Mouse (Mus musculus) hindbrain, embryonic 10.5 days (tissue): ENCODE measurements around the gene Zbtb8os. TPM values are rescaled to one million over a fixed set of nuclear protein-coding genes. Genes with fewer than 3 reads are reported as not detected.
"Not testable (repeated sequence)": the region's sequence is repeated elsewhere in the genome, so short reads cannot be mapped to it uniquely, and the experiment has no call there.

ENCODE experiments used
- DNase-seq: peaks from one replicate; pipeline ENCODE4 v3.0.0-alpha.2; 2017; ENCODE audit warnings: low spot score
- H3K27ac ChIP-seq: fragments of 300-500 bp; sonication (generic); 2 replicates; pipeline ENCODE4 v1.5.1; 2016; ENCODE audit warnings: mild to moderate bottlenecking, moderate library complexity
- H3K27me3 ChIP-seq: fragments of 300-500 bp; sonication (generic); 2 replicates; pipeline ENCODE4 v1.6.1; 2016; ENCODE audit warnings: mild to moderate bottlenecking; ENCODE audit not compliant: poor library complexity, insufficient read depth, severe bottlenecking
- H3K36me3 ChIP-seq: fragments of 300-500 bp; sonication (generic); 2 replicates; pipeline ENCODE4 v1.6.1; 2016; ENCODE audit warnings: mild to moderate bottlenecking, moderate library complexity
- H3K4me1 ChIP-seq: fragments of 300-500 bp; sonication (generic); replicated peaks from 2 replicates; pipeline ENCODE4 v1.6.1; 2016; ENCODE audit warnings: mild to moderate bottlenecking
- H3K4me3 ChIP-seq: fragments of 300-500 bp; sonication (generic); 2 replicates; pipeline ENCODE4 v1.5.1; 2016; ENCODE audit warnings: mild to moderate bottlenecking, moderate library complexity
- H3K9me3 ChIP-seq: fragments of 300-500 bp; sonication (generic); 2 replicates; pipeline ENCODE4 v1.6.1; 2016; ENCODE audit warnings: mild to moderate bottlenecking, moderate library complexity
- WGBS: fragments of 180-500 bp; shearing (Covaris S2); methylation state at CpG from one replicate; pipeline ENCODE4 v1.1.7; 2016; 5-methylcytosine and 5-hydroxymethylcytosine counted together
- polyA plus RNA-seq: library from polyadenylated mRNA; unstranded; fragments of >200 nt; fragmentation: Nextera tagmentation; extraction: Ambion mirVana; gene quantifications from 2 replicates; pipeline ENCODE4 v1.2.1, GENCODE M21; 2016

The Zbtb8os gene
- polyA plus RNA-seq, 1 experiment from 2014 or later = 45.4 TPM

DNA sequence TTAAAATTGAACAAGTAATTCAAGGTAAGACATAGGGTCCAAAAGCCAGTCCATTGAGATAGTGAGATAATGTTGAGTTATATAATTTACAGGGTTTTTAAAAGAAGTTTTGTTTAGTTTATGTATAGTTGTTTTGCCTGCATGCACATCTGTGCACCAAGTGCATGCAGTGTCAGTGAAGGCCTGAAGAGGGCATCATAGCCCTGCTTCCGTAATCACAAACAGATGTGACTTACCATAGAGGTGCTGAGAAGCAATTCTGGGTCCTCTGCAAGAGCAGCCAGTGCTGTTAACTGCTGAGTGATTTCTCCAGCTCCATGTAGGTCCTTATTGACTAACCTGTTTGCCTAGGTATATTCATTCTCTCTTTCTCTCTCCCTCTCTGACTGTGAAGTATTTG lies 6.4 kb downstream of the Zbtb8os start:
- Histone ChIP-seq H3K9me3 (no peaks in the 10 kb centered on the region), H3K36me3 (peaks cover 69% of the 10 kb centered on the region), H3K27me3 (no peaks in the 10 kb centered on the region), H3K27ac (no peak overlapping the region), H3K4me1 (peaks cover 9% of the 10 kb centered on the region; the same call in 1 of the 2 replicates), H3K4me3 (no peak overlapping the region)
- DNase-seq = no peak
- WGBS = 86% methylated on average over 1 of the region's 1 CpGs

DNA sequence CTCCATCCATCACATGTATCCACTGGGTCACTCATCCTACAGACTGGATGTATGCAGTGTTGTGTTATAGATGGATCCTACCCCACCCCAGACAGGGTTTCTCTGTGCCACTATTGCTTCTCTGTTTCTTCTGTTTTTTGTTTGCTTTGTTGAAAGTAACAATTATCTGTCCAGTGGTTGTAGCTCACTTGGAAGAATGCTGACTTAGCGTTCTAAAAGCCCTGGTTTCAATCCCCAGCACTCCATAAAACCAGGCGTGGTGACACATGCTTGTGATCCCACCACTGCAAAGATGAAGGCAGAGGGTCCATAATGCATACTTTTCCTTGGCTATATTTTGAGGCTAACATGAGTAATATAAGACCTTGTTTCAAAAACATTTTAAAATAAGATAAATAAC lies 7.2 kb downstream of the Zbtb8os start:
- no peak for DNase-seq
- Histone ChIP-seq H3K27ac (no peak overlapping the region), H3K36me3 (peaks cover 72% of the 10 kb centered on the region), H3K4me1 (peaks cover 2% of the 10 kb centered on the region; the same call in 1 of the 2 replicates), H3K27me3 (no peaks in the 10 kb centered on the region), H3K9me3 (no peaks in the 10 kb centered on the region), H3K4me3 (no peak overlapping the region)
- WGBS = 93% methylated on average over 2 of the region's 2 CpGs

DNA sequence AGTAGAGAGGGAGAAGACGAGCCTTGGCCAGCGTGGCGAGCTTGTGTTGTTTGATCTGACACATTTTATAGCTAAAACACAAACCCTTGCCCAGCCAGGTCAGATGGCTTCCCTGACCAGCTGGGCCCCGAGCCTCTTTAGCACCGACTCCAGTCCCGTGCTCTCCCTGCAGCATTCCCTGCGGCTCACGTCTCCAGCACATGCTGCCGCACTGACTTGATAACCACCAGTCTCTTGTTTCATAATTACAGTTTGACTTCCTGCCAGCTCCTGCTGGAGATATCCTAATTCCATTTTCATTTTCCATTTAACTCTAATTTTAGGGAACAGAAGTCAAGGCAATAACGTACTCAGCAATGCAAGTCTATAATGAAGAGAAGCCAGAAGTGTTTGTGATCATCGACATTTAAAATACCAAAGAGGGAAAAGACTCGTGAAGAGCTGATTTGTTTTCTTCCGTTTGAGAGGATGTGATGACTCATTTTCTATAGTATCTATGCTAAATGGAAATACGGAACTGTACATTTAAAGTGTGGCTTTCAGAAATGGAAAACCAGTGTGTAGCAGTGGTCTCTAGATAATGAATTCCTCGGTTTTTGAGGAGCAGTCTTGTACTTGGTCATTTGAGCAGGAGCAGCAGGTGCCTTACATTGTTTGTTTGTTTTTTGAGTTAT lies 11.1 kb downstream of the Zbtb8os start:
- 93% methylated on average over 15 of the region's 15 CpGs for WGBS
- Histone ChIP-seq H3K27me3 (no peaks in the 10 kb centered on the region), H3K4me3 (no peak overlapping the region), H3K4me1 (no peaks in the 10 kb centered on the region), H3K27ac (no peak overlapping the region), H3K9me3 (no peaks in the 10 kb centered on the region), H3K36me3 (peaks cover 64% of the 10 kb centered on the region)
- DNase-seq = no peak

GRCm38 (mm10) chr4:129350644-129351043 lies 15.1 kb downstream of the Zbtb8os start:
- peak; percentile 83 for DNase-seq
- 2% methylated on average over 1 of the region's 1 CpGs for WGBS
- H3K36me3 ChIP-seq = peaks cover 52% of the 10 kb centered on the region
- H3K4me3 ChIP-seq = no peak overlapping the region
- no peak overlapping the region for H3K27ac ChIP-seq
- no peaks in the 10 kb centered on the region for H3K9me3 ChIP-seq
- H3K4me1 ChIP-seq = no peaks in the 10 kb centered on the region
- no peaks in the 10 kb centered on the region for H3K27me3 ChIP-seq

DNA sequence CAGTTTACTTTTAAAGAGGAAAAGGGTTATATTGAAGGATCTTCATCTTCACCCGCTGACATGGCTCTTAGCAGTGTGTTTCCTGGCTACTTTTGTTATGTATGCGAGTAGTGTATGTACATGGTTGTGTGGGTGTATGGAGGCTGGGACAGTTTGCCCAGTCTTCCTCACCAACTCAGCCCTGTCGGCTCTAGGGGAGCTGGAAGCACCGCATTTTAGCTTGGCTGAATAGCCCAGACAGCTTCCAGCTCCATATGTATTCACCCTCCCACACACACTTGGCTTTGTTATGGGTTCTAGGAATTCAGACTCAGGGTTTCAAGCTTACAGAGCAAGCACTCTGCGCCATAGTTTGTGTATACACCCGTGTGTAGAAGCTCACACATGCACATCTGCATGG lies 15.6 kb downstream of the Zbtb8os start:
- 77% methylated on average over 6 of the region's 6 CpGs for WGBS
- H3K27ac ChIP-seq = no peak overlapping the region
- H3K36me3 ChIP-seq = peaks cover 52% of the 10 kb centered on the region
- H3K27me3 ChIP-seq = no peaks in the 10 kb centered on the region
- no peak overlapping the region for H3K4me3 ChIP-seq
- H3K9me3 ChIP-seq = no peaks in the 10 kb centered on the region
- DNase-seq = no peak
- no peaks in the 10 kb centered on the region for H3K4me1 ChIP-seq

DNA sequence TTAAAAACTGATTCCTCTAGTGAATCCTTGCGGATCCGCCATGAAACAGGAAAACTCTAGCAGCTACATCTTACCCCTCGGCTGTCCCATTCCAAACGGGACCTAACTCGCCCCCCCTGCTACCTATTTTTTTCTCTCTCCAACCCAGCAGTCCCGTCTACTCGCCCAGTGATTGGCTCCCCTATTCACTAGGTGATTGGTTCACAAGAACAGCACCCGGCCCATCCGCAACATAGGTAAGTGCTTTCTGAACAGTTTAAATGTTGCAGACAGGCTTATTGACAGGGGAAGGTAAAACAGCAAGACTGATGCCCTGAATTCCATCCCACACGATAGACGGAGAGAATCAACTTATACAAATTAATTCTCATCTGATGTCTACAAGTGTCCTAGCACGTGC lies 17.7 kb downstream of the Zbtb8os start:
- no peak for DNase-seq
- Histone ChIP-seq H3K9me3 (no peaks in the 10 kb centered on the region), H3K4me3 (no peak overlapping the region), H3K27ac (no peak overlapping the region), H3K36me3 (peaks cover 58% of the 10 kb centered on the region), H3K27me3 (no peaks in the 10 kb centered on the region), H3K4me1 (no peaks in the 10 kb centered on the region)
- 91% methylated on average over 12 of the region's 12 CpGs for WGBS

GRCm38 (mm10) chr4:129354236-129354635 lies 18.7 kb downstream of the Zbtb8os start:
- H3K9me3 ChIP-seq = no peaks in the 10 kb centered on the region
- no peak overlapping the region for H3K27ac ChIP-seq
- peaks cover 60% of the 10 kb centered on the region for H3K36me3 ChIP-seq
- no peak overlapping the region for H3K4me3 ChIP-seq
- DNase-seq = no peak
- no peaks in the 10 kb centered on the region for H3K27me3 ChIP-seq
- no peaks in the 10 kb centered on the region for H3K4me1 ChIP-seq
- 90% methylated on average over 15 of the region's 15 CpGs for WGBS

- no peaks in the 10 kb centered on the region for H3K9me3 ChIP-seq
- no peaks in the 10 kb centered on the region for H3K4me1 ChIP-seq
- 89% methylated on average over 15 of the region's 15 CpGs for WGBS
- peaks cover 61% of the 10 kb centered on the region for H3K36me3 ChIP-seq
- no peak overlapping the region for H3K4me3 ChIP-seq
- H3K27me3 ChIP-seq = no peaks in the 10 kb centered on the region
- no peak for DNase-seq
- H3K27ac ChIP-seq = no peak overlapping the region
Measured at GRCm38 (mm10) chr4:129357613-129358163, 22.2 kb downstream of the Zbtb8os start.

- not testable (repeated sequence) for H3K4me3 ChIP-seq, H3K27ac ChIP-seq, H3K4me1 ChIP-seq, DNase-seq, H3K9me3 ChIP-seq, H3K27me3 ChIP-seq
- WGBS = 90% methylated on average over 3 of the region's 3 CpGs
- peaks cover 45% of the 10 kb centered on the region for H3K36me3 ChIP-seq
Measured at GRCm38 (mm10) chr4:129362238-129362637, 26.7 kb downstream of the Zbtb8os start.

DNA sequence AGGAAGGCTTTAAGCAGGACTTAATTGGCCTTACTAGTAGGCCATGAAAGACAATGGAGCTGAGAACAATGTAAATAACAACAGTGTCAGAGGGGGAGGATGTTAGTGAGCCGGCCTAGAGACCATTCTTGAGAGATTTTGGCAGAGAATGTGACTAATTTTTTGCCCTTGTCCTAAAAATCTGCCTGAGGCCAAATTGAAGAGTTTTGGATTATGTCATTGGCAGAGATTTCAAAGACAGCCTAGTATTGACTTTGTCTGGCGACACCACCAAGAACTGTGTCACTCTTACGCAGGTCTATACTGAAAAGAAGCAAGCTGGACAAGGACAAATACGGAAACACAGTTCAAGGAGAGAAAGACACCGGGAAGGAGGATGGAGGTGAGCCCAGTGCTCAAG lies 27.3 kb downstream of the Zbtb8os start:
- Histone ChIP-seq H3K9me3 (no peaks in the 10 kb centered on the region), H3K4me3 (no peak overlapping the region), H3K27ac (no peak overlapping the region), H3K27me3 (no peaks in the 10 kb centered on the region), H3K36me3 (peaks cover 41% of the 10 kb centered on the region), H3K4me1 (no peaks in the 10 kb centered on the region)
- 84% methylated on average over 5 of the region's 5 CpGs for WGBS
- no peak for DNase-seq

DNA sequence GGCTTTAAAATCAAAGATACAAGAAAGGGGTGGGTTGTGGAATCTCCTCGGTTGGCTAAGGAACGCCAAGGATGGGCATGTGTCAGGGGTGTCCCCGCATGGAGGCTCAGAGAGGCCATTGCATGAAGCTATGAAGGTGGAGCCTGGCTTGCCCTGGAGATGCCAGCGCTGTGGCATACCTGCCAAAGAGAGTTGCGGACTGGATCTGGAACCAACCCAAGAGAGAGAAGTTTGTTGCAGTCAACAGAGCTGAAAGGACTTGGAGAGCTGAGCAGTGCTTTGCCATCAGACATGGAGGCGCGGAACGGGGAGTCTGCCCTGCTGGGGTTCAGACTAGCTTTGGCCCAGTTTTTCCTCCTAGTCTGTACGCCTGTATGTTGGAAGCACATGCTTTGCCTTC lies 28.0 kb downstream of the Zbtb8os start:
- WGBS = 95% methylated on average over 9 of the region's 9 CpGs

DNA sequence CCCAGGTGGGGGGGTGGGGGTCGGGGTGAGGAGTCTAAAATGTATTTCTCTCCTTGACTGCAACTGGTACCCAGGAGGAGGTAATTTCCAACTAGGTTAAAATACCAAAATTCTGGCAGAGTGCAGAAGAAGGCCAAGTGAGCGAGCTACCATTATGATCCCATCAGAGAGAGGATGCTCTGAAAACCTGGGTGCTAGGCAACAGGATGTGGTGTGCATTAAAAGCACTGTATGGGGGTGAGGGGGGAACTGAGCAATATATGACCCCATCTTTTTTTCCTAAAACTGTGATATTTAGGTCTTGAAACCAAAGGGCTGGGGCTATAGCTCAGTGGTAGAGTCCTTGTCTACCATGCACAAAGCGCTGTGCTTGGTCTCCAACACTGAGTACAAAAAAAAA lies 28.9 kb downstream of the Zbtb8os start:
- Histone ChIP-seq H3K27ac (no peak overlapping the region), H3K9me3 (no peaks in the 10 kb centered on the region), H3K36me3 (peaks cover 31% of the 10 kb centered on the region), H3K27me3 (no peaks in the 10 kb centered on the region), H3K4me1 (no peaks in the 10 kb centered on the region), H3K4me3 (no peak overlapping the region)
- no peak for DNase-seq
- 83% methylated on average over 3 of the region's 3 CpGs for WGBS

More for the DNA sequence above, 28.0 kb downstream of the Zbtb8os start:
- Histone ChIP-seq H3K27ac (no peak overlapping the region), H3K9me3 (no peaks in the 10 kb centered on the region), H3K27me3 (no peaks in the 10 kb centered on the region), H3K4me3 (no peak overlapping the region), H3K4me1 (no peaks in the 10 kb centered on the region), H3K36me3 (peaks cover 37% of the 10 kb centered on the region)
- no peak for DNase-seq

- peaks cover 22% of the 10 kb centered on the region for H3K36me3 ChIP-seq
- DNase-seq = no peak
- no peak overlapping the region for H3K27ac ChIP-seq
- H3K4me3 ChIP-seq = no peak overlapping the region
- WGBS = 92% methylated on average over 5 of the region's 5 CpGs
- H3K9me3 ChIP-seq = no peaks in the 10 kb centered on the region
- H3K4me1 ChIP-seq = no peaks in the 10 kb centered on the region
- no peaks in the 10 kb centered on the region for H3K27me3 ChIP-seq
Measured at GRCm38 (mm10) chr4:129365224-129365623, 29.7 kb downstream of the Zbtb8os start.
